In the genomic region with DNA sequence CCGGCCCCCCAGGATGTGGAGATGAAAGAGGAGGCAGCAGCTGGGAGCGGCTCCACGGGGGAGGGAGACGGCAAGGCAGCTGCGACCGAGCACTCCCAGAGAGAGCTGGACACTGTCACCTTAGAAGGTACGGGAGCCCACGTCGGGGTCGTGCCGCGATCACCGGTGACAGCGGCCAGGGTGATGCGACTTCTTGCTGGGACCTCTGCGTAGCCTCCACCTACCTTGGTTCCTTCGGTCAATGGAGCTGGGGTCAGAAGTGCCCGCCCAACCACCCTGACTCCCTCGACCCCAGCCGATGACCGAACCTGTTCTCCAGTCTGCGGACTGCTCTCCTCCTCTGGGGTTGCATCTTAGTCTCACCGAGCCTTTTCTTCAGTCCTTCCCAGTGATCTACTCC, we compare ENCODE assay signal across 8 mouse cellular contexts. TPM values are rescaled to one million over a fixed set of nuclear protein-coding genes. Genes with fewer than 3 reads are reported as not detected.
DNase-seq lines count a peak whose midpoint lies in the region; ATAC-seq and TF ChIP-seq lines count a peak whose summit lies in the region.

No protein-coding gene starts in this region.

- no peaks in the 10 kb centered on the region for H3K9me3 ChIP-seq in intestine, embryonic 14.5 days (ENCODE audit: control insufficient read depth, low read length)
- no peaks in the 10 kb centered on the region for H3K9me3 ChIP-seq in neural tube, embryonic 12.5 days

- intact Hi-C loops in left cerebral cortex, adult 2 months (cut with DNase I): no loop called here

- WGBS in intestine, embryonic 14.5 days: 0% methylated on average over 23 of the region's 23 CpGs
- WGBS in neural tube, embryonic 12.5 days: under 1% methylated on average over 23 of the region's 23 CpGs

- H3K4me1 ChIP-seq in intestine, embryonic 14.5 days (replicated peaks; ENCODE audit: control insufficient read depth, insufficient read depth, low read length): peaks cover 16% of the 10 kb centered on the region
- peaks cover 7% of the 10 kb centered on the region for H3K4me1 ChIP-seq in neural tube, embryonic 12.5 days

- ATAC-seq in intestine, embryonic 14.5 days (replicated peaks; ENCODE audit: low FRiP score, low TSS enrichment, low read depth): peak; percentile 33
- ATAC-seq in neural tube, embryonic 12.5 days (ENCODE audit: low FRiP score, low read depth): peak; percentile 46

- H3K36me3 ChIP-seq in intestine, embryonic 14.5 days (ENCODE audit: control insufficient read depth, insufficient read depth, low read length): peaks cover 27% of the 10 kb centered on the region
- peaks cover 30% of the 10 kb centered on the region for H3K36me3 ChIP-seq in neural tube, embryonic 12.5 days

- peak overlapping the region; percentile 78 for H3K27ac ChIP-seq in left cerebral cortex, adult 2 months
- H3K27ac ChIP-seq in intestine, embryonic 14.5 days (ENCODE audit: low read depth): peak overlapping the region; percentile 75; the same call in 1 of the 2 replicates
- H3K27ac ChIP-seq in neural tube, embryonic 12.5 days: peak overlapping the region; percentile 21; the same call in 1 of the 2 replicates

- H3K4me2 ChIP-seq in intestine, embryonic 14.5 days (ENCODE audit: low read length): peak overlapping the region; percentile 88
- peak overlapping the region; percentile 70 for H3K4me2 ChIP-seq in neural tube, embryonic 12.5 days (replicated peaks)

- peak overlapping the region; percentile 96 for H3K4me3 ChIP-seq in left cerebral cortex, adult 2 months
- peak overlapping the region; percentile 92 for H3K4me3 ChIP-seq in intestine, embryonic 14.5 days (ENCODE audit: low read depth, low read length)
- peak overlapping the region; percentile 96 for H3K4me3 ChIP-seq in neural tube, embryonic 12.5 days

- peak overlapping the region; percentile 95 for H3K9ac ChIP-seq in intestine, embryonic 14.5 days (ENCODE audit: low read length)
- H3K9ac ChIP-seq in neural tube, embryonic 12.5 days: peak overlapping the region; percentile 99

- no peak for DNase-seq in left cerebral cortex, adult 2 months (ENCODE audit: extremely low spot score in 1 of 2, low spot score in 2 of 2)
- no peak for DNase-seq in left cerebral cortex, adult 8-10 months (ENCODE audit: low spot score in 2 of 2)
- peak; percentile 21 for DNase-seq in embryo, embryonic 11 days
- no peak for DNase-seq in intestine, embryonic 14.5 days (ENCODE audit: low spot score)
- no peak for DNase-seq in gastrocnemius, adult 18-20 months (ENCODE audit: low spot score)
- DNase-seq in urinary bladder, adult 2 months (ENCODE audit: low spot score): no peak
- DNase-seq in T-cell, adult 2 months (ENCODE audit: low spot score): no peak

- no peaks in the 10 kb centered on the region for H3K27me3 ChIP-seq in intestine, embryonic 14.5 days (replicated peaks; ENCODE audit: control insufficient read depth, insufficient read depth, low read length)
- no peaks in the 10 kb centered on the region for H3K27me3 ChIP-seq in neural tube, embryonic 12.5 days (replicated peaks)

- no peak for TF ChIP-seq CTCF in left cerebral cortex, adult 2 months (IDR thresholded peaks at IDR 0.05)

RNA-seq across cellular contexts. Expression of gene Psmd3, which starts 0.5 kb away (rescaled TPM):
- total RNA-seq in left cerebral cortex, adult 2 months (2021): 100 to 1,000 TPM; 132 TPM
- 100 to 1,000 TPM; 129 to 137 (median 132) TPM for total RNA-seq in left cerebral cortex, adult 8-10 months (2022)
- polyA plus RNA-seq in intestine, embryonic 14.5 days (2014; fragmentation: Nextera tagmentation; extraction: Ambion mirVana): 141 and 149 TPM in 2 replicates
- polyA plus RNA-seq in neural tube, embryonic 12.5 days (2016; fragmentation: Nextera tagmentation; extraction: Ambion mirVana): 231 and 234 TPM in 2 replicates
- 100 to 1,000 TPM; 105 to 106 TPM for total RNA-seq in gastrocnemius, adult 18-20 months (2021)
- polyA plus RNA-seq in urinary bladder, adult 2 months (2012; rRNA removed): 108 and 115 TPM in 2 replicates

RNA-seq across cellular contexts. Expression of gene Csf3, which starts 18.3 kb away (rescaled TPM):
- total RNA-seq in left cerebral cortex, adult 2 months (2021): not detected
- total RNA-seq in left cerebral cortex, adult 8-10 months (2022): not detected
- not detected in 2 replicates for polyA plus RNA-seq in intestine, embryonic 14.5 days (2014; fragmentation: Nextera tagmentation; extraction: Ambion mirVana)
- not detected in 2 replicates for polyA plus RNA-seq in neural tube, embryonic 12.5 days (2016; fragmentation: Nextera tagmentation; extraction: Ambion mirVana)
- total RNA-seq in gastrocnemius, adult 18-20 months (2021): not detected
- 0.38 and 0.73 TPM in 2 replicates for polyA plus RNA-seq in urinary bladder, adult 2 months (2012; rRNA removed)

RNA-seq across cellular contexts. Expression of gene Gsdma, which starts 18.7 kb away (rescaled TPM):
- total RNA-seq in left cerebral cortex, adult 2 months (2021): not detected
- total RNA-seq in left cerebral cortex, adult 8-10 months (2022): not detected
- not detected in 2 replicates for polyA plus RNA-seq in intestine, embryonic 14.5 days (2014; fragmentation: Nextera tagmentation; extraction: Ambion mirVana)
- not detected in 2 replicates for polyA plus RNA-seq in neural tube, embryonic 12.5 days (2016; fragmentation: Nextera tagmentation; extraction: Ambion mirVana)
- under 1 TPM; 0.83 to 0.89 TPM for total RNA-seq in gastrocnemius, adult 18-20 months (2021)
- polyA plus RNA-seq in urinary bladder, adult 2 months (2012; rRNA removed): 0.72 and 0.87 TPM in 2 replicates

RNA-seq across cellular contexts. Expression of gene Gsdma2, which starts 36.3 kb away (rescaled TPM):
- total RNA-seq in left cerebral cortex, adult 2 months (2021): not detected
- not detected for total RNA-seq in left cerebral cortex, adult 8-10 months (2022)
- not detected in 2 replicates for polyA plus RNA-seq in intestine, embryonic 14.5 days (2014; fragmentation: Nextera tagmentation; extraction: Ambion mirVana)
- polyA plus RNA-seq in neural tube, embryonic 12.5 days (2016; fragmentation: Nextera tagmentation; extraction: Ambion mirVana): not detected in 2 replicates
- 1 to 10 TPM in 1 of 2 experiments, under 1 TPM in 1; 0.73 to 1.1 TPM for total RNA-seq in gastrocnemius, adult 18-20 months (2021)
- not detected in 2 replicates for polyA plus RNA-seq in urinary bladder, adult 2 months (2012; rRNA removed)

RNA-seq across cellular contexts. Expression of gene Med24, which starts 46.4 kb away (rescaled TPM):
- total RNA-seq in left cerebral cortex, adult 2 months (2021): 100 to 1,000 TPM; 126 to 134 TPM
- 100 to 1,000 TPM; 109 to 128 (median 117) TPM for total RNA-seq in left cerebral cortex, adult 8-10 months (2022)
- 43.0 and 48.0 TPM in 2 replicates for polyA plus RNA-seq in intestine, embryonic 14.5 days (2014; fragmentation: Nextera tagmentation; extraction: Ambion mirVana)
- polyA plus RNA-seq in neural tube, embryonic 12.5 days (2016; fragmentation: Nextera tagmentation; extraction: Ambion mirVana): 78.7 and 80.0 TPM in 2 replicates
- 10 to 100 TPM; 48.1 to 53.3 TPM for total RNA-seq in gastrocnemius, adult 18-20 months (2021)
- polyA plus RNA-seq in urinary bladder, adult 2 months (2012; rRNA removed): 29.6 and 32.8 TPM in 2 replicates

Comparison
In these comparisons a context has a peak if more than half of its experiments do, and no peak if none do; other contexts are left out.
1. H3K27ac ChIP-seq: peak in every context shown above with its lines; median percentile 78 in left cerebral cortex, adult 2 months; 75 in intestine, embryonic 14.5 days; 21 in neural tube, embryonic 12.5 days.